Comparison of ENCODE assay signal across 8 mouse cellular contexts in the genomic region with DNA sequence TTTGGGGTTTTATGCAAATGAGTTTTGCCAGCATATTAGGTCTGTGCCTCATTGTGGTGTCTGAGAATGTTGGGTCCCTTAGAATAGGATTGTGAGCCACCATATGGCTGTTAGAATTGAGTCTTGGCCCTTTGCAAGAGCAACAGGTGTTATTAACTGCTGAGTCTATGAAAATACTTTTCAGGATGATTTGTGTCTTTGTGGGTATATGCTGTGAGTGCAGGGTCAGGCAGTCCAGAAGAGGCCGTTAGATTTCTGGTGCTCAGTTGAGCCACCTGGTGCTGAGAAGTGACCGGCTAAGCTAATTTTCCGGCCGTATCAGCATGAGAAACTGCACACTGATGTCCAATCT. TPM values are rescaled to one million over a fixed set of nuclear protein-coding genes. Genes with fewer than 3 reads are reported as not detected.
DNase-seq lines count a peak whose midpoint lies in the region; ATAC-seq lines count a peak whose summit lies in the region.

No protein-coding gene starts in this region.

- H3K27ac ChIP-seq in kidney, embryonic 16.5 days (ENCODE audit: low read length), result peak overlapping the region; percentile 62
- H3K27ac ChIP-seq in embryonic facial prominence, embryonic 15.5 days (replicated peaks), result no peak overlapping the region; the same call in 1 of the 2 replicates
- no peak overlapping the region for H3K27ac ChIP-seq in limb, embryonic 11.5 days (replicated peaks; ENCODE audit: low read depth, low read length)
- H3K27ac ChIP-seq in neural tube, embryonic 14.5 days (ENCODE audit: low read depth, low read length), result 0 out of 2 replicates have a peak overlapping the region, but pooled peaks have one; percentile 22

- H3K9ac ChIP-seq in kidney, embryonic 16.5 days (replicated peaks; ENCODE audit: low read length), result no peak overlapping the region; the same call in 1 of the 2 replicates
- H3K9ac ChIP-seq in embryonic facial prominence, embryonic 15.5 days, result 0 out of 2 replicates have a peak overlapping the region, but pooled peaks have one; percentile 91
- no peak overlapping the region for H3K9ac ChIP-seq in limb, embryonic 11.5 days (ENCODE audit: low read length)
- H3K9ac ChIP-seq in neural tube, embryonic 14.5 days (replicated peaks; ENCODE audit: low read depth, low read length), result no peak overlapping the region

- H3K4me2 ChIP-seq in kidney, embryonic 16.5 days (replicated peaks; ENCODE audit: low read depth, low read length), result peak overlapping the region; percentile 94
- peak overlapping the region; percentile 83 for H3K4me2 ChIP-seq in embryonic facial prominence, embryonic 15.5 days (replicated peaks)
- H3K4me2 ChIP-seq in limb, embryonic 11.5 days (ENCODE audit: low read depth, severe bottlenecking), result 0 out of 2 replicates have a peak overlapping the region, but pooled peaks have one; percentile 87
- peak overlapping the region; percentile 60 for H3K4me2 ChIP-seq in neural tube, embryonic 14.5 days (ENCODE audit: low read depth, low read length)

- H3K27me3 ChIP-seq in kidney, embryonic 16.5 days (ENCODE audit: insufficient read depth, low read length), result no peaks in the 10 kb centered on the region
- no peaks in the 10 kb centered on the region for H3K27me3 ChIP-seq in embryonic facial prominence, embryonic 15.5 days
- H3K27me3 ChIP-seq in limb, embryonic 11.5 days (ENCODE audit: control insufficient read depth, insufficient read depth, low read length), result no peaks in the 10 kb centered on the region
- no peaks in the 10 kb centered on the region for H3K27me3 ChIP-seq in neural tube, embryonic 14.5 days (ENCODE audit: control insufficient read depth, insufficient read depth, low read length)

- no peak for ATAC-seq in kidney, embryonic 16.5 days (ENCODE audit: low FRiP score, low TSS enrichment)
- no peak; the same call in 1 of the 2 replicates for ATAC-seq in embryonic facial prominence, embryonic 15.5 days (ENCODE audit: insufficient number of reproducible peaks, low FRiP score, low TSS enrichment, low read depth)
- ATAC-seq in limb, embryonic 11.5 days (ENCODE audit: insufficient number of reproducible peaks, low FRiP score, low TSS enrichment, low read depth), result 0 out of 2 replicates have a peak, but pooled peaks have one; percentile 18
- no peak for ATAC-seq in neural tube, embryonic 14.5 days (ENCODE audit: low read depth)

- DNase-seq in kidney, postnatal 10 days, result no peak
- DNase-seq in limb, embryonic 11.5 days (ENCODE audit: low spot score), result no peak
- no peak for DNase-seq in Muller cell, postnatal 12 days (ENCODE audit: inconsistent ontology term)
- no peak for DNase-seq in adrenal gland, postnatal 14 days
- DNase-seq in thymus, postnatal 25 days, result no peak

- peaks cover 14% of the 10 kb centered on the region for H3K4me1 ChIP-seq in kidney, embryonic 16.5 days (ENCODE audit: insufficient read depth, low read length)
- H3K4me1 ChIP-seq in embryonic facial prominence, embryonic 15.5 days, result peaks cover 30% of the 10 kb centered on the region
- peaks cover 4% of the 10 kb centered on the region; the same call in 1 of the 2 replicates for H3K4me1 ChIP-seq in limb, embryonic 11.5 days (ENCODE audit: control insufficient read depth, insufficient read depth, low read length)
- H3K4me1 ChIP-seq in neural tube, embryonic 14.5 days (ENCODE audit: control insufficient read depth, insufficient read depth, low read length), result peaks cover 12% of the 10 kb centered on the region

- WGBS in kidney, embryonic 16.5 days, result 4% methylated on average over 4 of the region's 4 CpGs
- WGBS in embryonic facial prominence, embryonic 15.5 days, result 6% methylated on average over 4 of the region's 4 CpGs
- 6% methylated on average over 4 of the region's 4 CpGs for WGBS in limb, embryonic 11.5 days
- WGBS in neural tube, embryonic 14.5 days, result 4% methylated on average over 4 of the region's 4 CpGs

- peak overlapping the region; percentile 64 for H3K4me3 ChIP-seq in kidney, embryonic 16.5 days (ENCODE audit: low read length)
- H3K4me3 ChIP-seq in embryonic facial prominence, embryonic 15.5 days (replicated peaks), result peak overlapping the region; percentile 65
- H3K4me3 ChIP-seq in limb, embryonic 11.5 days (ENCODE audit: low read depth, low read length), result no peak overlapping the region
- H3K4me3 ChIP-seq in neural tube, embryonic 14.5 days (ENCODE audit: low read depth, low read length), result peak overlapping the region; percentile 54

- H3K36me3 ChIP-seq in kidney, embryonic 16.5 days (ENCODE audit: insufficient read depth, low read length), result peaks cover 37% of the 10 kb centered on the region
- H3K36me3 ChIP-seq in embryonic facial prominence, embryonic 15.5 days, result peaks cover 41% of the 10 kb centered on the region
- peaks cover 22% of the 10 kb centered on the region for H3K36me3 ChIP-seq in limb, embryonic 11.5 days (ENCODE audit: control insufficient read depth, insufficient read depth, low read length)
- peaks cover 23% of the 10 kb centered on the region for H3K36me3 ChIP-seq in neural tube, embryonic 14.5 days (ENCODE audit: control insufficient read depth, insufficient read depth, low read length)

- H3K9me3 ChIP-seq in kidney, embryonic 16.5 days (ENCODE audit: low read length), result no peaks in the 10 kb centered on the region
- no peaks in the 10 kb centered on the region for H3K9me3 ChIP-seq in embryonic facial prominence, embryonic 15.5 days (replicated peaks)
- no peaks in the 10 kb centered on the region for H3K9me3 ChIP-seq in limb, embryonic 11.5 days (ENCODE audit: control insufficient read depth, low read length)
- H3K9me3 ChIP-seq in neural tube, embryonic 14.5 days (ENCODE audit: control insufficient read depth, low read length), result no peaks in the 10 kb centered on the region

RNA-seq across cellular contexts. Expression of a gene that starts 5.4 kb away (rescaled TPM):
- 730 and 733 TPM in 2 replicates for polyA plus RNA-seq in kidney, embryonic 16.5 days (2015; fragmentation: Nextera tagmentation; extraction: Ambion mirVana)
- polyA plus RNA-seq in embryonic facial prominence, embryonic 15.5 days (2015; fragmentation: Nextera tagmentation; extraction: Ambion mirVana), result 799 and 857 TPM in 2 replicates
- polyA plus RNA-seq in limb, embryonic 11.5 days (2014; fragmentation: Nextera tagmentation; extraction: Ambion mirVana), result 962 and 998 TPM in 2 replicates
- 488 and 509 TPM in 2 replicates for polyA plus RNA-seq in neural tube, embryonic 14.5 days (2014; fragmentation: Nextera tagmentation; extraction: Ambion mirVana)
- 552 and 628 TPM in 2 replicates for total RNA-seq in adrenal gland, postnatal 14 days (2021)

RNA-seq across cellular contexts. Expression of a gene that starts 37.0 kb away (rescaled TPM):
- polyA plus RNA-seq in kidney, embryonic 16.5 days (2015; fragmentation: Nextera tagmentation; extraction: Ambion mirVana), result 1.8 TPM in 2 replicates
- 6.6 and 7.7 TPM in 2 replicates for polyA plus RNA-seq in embryonic facial prominence, embryonic 15.5 days (2015; fragmentation: Nextera tagmentation; extraction: Ambion mirVana)
- polyA plus RNA-seq in limb, embryonic 11.5 days (2014; fragmentation: Nextera tagmentation; extraction: Ambion mirVana), result 0.19 and 0.21 TPM in 2 replicates
- 3.4 and 6.1 TPM in 2 replicates for polyA plus RNA-seq in neural tube, embryonic 14.5 days (2014; fragmentation: Nextera tagmentation; extraction: Ambion mirVana)
- total RNA-seq in adrenal gland, postnatal 14 days (2021), result 0.30 and 0.86 TPM in 2 replicates

Comparison
In these comparisons a context has a peak if more than half of its experiments do, and no peak if none do; other contexts are left out.
1. H3K27ac ChIP-seq: peak in kidney, embryonic 16.5 days (single experiment) and neural tube, embryonic 14.5 days (single experiment); none in embryonic facial prominence, embryonic 15.5 days (single experiment) and limb, embryonic 11.5 days (single experiment).
2. Peak in every context shown above with its lines, with median percentiles within 50 percentile points of each other: H3K4me2 ChIP-seq.